Mouse (Mus musculus) cerebellum, adult 11 months (tissue): ENCODE data around the gene Gpbp1.

ENCODE experiments used
- DNase-seq: peaks from one replicate; pipeline ENCODE4 v3.0.0; 2022

The Gpbp1 gene

DNA sequence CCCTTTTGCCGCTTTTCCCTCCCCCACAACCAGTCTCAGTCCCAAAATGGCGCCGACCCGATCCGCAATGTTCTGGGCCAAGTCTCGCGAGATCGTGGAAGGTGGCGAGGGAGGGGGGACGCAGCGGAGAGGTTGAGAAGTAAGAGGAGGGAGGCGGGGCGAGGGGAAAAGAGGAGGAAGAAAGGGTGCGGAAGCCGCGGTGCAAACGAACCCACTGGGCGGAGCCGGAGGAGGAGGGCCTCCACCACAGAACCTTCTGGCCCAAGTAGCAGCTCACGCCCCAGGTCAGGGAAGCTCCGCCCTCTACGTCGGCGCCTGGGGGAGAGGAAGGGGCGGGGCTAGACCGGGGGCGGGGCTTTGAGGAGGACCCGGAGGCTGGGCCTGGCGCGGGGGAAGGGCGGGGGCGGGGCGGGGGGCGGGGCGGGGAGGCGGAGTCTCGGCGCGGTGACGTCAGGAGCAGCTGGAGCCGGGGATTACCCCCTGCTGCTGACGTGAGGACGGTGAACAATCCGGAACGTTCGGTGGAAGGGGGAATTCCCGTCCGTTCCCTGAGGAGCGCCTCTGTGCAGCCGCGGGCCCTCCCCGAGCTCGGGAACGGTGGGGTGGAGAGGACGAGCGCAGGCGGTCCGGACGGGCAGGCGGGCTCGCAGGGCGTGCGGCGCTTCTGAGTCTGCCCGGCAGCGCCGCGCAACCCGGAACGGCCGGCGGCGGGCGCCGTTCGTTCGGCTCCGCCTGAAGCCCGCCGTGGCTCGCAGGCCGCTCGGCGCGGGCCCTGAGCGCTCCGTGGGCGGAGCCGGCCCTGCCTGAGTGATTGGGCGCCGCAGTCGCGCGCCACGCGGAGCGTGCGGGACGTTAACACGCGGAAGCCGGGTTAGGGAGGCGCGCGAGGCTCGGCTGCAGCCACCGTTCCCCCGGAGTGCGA, at the start of gene Gpbp1:
TSS of gene Gpbp1 (minus strand) at position 310 of the 922 bp plus-strand sequence.
- DNase-seq = peak; percentile 100

DNA sequence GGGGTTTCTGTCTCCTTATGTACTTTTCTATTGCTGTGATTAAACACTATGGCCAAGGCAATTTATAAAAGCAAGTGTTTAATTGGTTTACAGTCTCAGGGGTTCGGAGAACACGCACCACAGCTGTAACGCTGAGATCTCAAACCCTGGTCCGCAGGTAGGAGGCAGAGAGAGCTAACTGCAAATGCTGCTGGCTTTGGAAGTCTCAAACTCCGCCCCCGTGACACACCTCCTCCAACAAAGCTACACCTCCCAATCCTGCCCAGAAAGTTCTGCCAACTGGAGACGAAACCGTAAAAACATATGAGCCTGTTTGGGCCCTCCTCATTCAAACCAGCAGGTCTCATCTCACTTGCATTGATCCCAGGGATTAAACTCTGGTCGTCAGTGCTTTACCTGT, 47.8 kb upstream of the Gpbp1 start:
- no peak for DNase-seq

DNA sequence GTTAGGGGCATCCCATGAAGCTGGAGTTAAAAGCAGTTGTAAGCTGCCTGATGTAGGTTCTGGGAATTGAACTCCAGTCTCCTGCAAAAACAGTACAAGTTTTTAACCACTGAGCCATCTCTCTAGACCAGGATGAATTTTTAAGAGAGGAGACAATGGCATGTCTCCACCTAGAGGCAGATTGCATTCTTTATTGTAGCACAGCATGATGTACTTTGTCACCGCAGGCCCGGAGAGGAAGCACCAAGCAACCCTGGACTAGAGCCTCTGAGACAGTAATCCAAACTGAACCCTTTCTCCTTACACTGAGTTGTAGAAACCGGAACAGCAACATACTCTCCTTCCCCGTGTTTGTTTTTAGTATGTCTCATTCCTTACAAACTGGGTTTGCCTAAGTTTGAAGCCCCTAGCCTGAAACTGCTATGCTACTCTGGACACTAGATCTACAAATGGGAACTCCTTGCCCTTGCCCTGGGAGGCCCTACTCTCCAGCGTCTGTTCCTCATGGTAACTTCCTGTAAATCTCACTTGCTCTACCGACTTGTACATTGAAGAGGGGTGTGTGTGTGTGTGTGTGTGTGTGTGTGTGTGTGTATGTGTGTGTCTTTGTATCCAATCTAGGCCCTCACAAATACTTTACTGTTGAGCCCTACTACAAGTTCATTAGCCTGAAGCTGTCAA, 46.4 kb upstream of the Gpbp1 start:
- no peak for DNase-seq

DNA sequence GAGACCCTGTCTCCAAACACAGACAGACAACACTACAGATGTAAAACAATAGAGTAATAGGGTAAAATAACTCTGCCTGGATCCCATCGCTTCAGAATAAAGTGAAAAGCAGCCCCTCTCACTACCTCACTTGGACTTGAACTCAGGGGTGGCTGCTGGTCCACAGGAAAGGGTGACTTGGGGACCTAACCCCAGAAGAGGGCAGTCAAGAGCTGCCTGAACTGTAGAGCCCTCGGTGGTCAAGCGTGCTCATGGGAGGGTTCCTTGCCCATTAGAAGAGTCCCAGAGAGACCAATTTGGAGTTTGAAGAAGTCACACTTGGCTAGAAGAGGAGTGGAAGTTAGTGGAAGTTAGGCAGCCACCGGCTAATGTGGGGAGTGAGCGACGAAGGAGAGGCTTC, 44.2 kb upstream of the Gpbp1 start:
- DNase-seq = no peak

DNA sequence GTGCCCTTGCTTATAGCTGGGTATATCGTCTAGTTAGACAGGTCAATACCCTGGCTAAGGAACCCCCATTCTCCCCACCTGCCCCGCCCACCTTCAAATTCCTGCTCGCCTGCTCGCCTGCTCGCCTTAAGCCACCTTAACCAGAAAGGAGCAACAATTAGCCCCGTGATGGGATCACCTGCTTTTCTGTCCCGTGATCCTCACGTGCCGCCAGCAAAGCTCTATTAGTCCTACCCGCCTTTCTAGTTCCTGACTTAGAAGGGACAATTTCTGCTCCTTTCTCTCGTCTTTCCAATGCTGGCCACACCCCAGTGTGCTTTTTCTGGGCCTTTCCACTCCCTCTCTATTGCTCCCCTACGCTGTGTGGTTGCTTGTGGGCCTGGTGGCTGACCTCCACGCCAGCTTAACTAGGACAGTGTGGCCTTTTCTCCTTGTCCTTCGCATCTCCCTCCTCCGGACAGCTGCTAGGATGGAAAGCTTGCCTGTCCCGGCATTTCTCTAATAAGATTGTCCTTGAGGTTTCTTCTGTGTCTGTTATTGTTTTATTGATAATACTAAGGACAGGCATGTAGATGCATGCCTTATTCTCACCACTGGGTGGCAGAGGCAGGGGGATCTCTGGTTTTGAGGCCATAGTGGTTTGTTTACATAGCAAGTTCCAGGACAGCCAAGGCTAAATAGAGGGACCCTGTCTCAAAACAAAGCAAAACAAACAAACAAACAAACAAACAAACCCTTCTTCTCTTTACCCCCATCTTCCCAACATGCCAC, 42.5 kb upstream of the Gpbp1 start:
- DNase-seq = no peak

DNA sequence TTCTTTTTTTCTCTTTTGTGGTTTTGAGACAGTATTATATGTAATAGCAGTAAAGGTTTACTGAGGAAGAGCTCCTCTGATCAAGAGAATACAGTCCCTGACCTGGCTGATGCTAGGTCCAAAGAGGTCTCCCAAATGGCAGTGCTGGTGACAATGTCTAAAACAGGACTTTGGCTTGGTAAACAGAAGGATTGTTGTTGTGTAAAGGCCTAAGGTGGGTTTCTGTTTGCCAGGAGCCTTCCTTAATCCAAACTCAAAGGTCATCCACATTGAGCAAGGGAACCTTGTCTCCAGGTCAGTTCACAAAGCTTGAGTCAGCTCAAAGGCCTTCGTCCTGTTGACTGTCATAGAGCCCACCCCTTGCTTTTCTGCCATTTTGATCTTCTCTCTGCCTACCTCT, 41.8 kb upstream of the Gpbp1 start:
- no peak for DNase-seq

DNA sequence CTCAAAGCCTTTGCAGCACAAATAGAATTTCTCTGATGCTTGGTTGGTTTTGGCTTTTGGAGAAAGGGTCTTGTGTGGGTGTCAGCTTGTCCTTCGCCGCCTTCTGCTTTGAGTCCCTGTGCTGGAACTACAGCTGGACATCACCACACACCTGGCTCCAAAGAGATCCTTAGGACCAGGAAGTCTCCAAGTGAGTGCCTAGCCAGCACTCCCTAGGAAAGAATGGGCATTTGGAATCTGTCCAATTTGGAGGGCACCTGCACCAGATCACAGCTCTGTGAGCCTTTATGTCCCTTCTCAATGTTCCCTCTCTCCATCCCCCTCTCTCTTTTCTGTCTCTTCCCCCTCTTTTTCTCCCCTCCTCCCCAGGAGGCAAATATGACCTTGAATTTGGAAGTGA, 34.4 kb upstream of the Gpbp1 start:
- no peak for DNase-seq

DNA sequence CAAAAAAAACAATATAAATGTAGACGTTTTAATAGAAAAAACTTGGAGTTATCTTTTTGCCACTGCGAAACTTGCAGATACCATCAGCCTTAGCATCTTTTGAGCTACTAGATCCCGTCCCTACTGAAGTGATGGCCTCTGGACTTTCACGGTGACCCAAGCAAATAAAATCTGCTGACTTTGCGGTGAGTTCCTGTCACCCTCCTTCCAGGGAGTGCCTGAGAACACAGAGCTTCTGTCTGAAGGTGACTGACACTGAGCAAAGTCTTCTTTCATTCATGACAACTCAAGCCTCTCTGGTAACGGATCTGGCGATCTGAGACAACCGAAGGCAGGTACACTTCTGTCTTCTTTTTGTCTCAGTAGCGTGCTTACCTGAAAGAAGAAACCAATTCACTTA, 32.4 kb upstream of the Gpbp1 start:
- no peak for DNase-seq

DNA sequence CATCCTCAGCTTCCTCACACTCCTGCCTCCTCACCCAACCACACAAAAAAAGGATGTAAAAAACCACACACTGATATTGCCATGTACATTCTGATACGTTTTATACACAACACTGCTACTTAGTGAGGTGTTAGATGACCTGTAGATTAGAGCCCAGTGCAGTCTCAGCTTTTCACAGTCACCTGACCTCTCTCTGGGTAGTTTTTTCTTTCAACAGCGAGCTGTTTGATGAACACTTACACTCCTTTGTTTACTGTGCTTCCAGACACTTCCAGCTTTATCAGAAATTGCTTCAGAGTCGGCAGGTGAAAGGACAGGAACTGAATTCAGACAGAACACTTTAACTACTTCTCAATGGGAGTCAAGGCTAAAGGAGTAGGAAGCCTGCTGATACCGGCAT, 30.5 kb upstream of the Gpbp1 start:
- no peak for DNase-seq

DNA sequence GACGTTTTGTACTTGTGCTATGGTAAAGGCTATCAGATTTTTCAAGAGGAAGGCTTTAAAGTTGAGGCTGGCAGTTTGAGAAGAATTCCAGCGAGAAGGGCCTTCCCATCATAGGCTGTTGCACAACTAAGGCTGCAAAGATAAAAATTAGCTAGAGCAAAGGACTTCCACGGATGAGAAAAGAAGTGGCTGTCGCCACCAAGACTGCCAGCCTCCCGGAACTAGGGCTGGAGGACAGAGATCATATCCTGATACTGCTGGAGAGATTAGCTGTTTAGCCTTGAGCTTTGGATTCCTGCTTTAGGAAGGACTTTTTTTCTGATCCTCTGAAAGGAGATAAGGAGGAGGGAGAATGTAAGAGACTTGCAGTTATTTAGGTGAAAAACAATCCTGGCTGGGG, 28.4 kb upstream of the Gpbp1 start:
- no peak for DNase-seq

DNA sequence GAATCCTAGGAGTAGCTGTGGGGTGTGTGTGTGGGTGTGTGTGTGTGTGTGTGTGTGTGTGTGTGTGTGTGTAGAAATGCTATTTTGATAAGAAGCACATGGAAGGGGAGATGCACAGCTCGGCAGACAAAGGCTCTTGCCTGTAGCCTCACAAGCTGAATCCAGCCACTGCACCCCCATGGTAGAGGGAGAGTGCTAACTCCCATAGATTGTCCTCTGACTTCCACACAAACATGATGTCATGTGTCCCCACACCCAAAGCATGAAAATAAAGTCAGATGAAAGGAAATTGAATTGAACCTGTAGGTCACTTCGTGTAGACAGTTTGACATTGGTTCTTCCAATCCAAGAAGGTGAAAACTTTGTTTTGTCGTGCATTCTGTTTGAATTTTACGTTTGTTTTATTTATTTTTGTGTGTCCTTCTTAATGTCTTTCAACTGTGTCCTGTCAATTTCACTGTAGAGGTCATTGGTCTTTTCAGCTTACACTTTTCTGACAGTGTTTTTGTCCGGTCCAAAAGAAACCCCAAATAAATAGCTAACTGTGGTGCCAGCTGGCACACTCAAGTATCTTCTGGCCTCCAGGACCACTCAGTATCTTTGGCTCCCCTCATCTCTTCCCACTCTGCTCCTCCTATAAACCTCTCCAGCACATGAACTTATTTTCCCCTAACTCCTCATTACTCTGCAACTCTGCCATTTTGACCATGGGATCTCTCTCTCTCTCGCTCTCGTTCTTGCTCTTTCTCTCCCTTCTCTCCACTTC, 26.7 kb upstream of the Gpbp1 start:
- DNase-seq = no peak

DNA sequence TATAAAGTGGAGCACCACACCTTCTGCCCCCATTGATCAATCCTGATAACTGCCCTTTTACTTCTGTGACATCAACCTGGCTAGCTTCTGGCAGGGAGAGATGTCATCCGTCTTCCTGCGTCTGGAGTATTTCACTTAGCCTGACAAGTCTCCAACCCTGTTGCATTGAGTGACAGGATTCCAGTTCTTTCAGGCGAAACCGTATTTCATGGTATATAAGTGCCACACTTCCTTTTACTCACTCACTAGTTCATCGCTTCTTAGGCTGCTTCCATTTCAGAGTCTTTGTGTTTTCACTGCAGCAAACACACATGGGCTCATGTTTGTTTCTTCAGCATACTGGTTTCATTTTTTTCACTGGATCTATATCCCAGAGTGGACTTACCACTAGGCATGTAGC, 19.5 kb upstream of the Gpbp1 start:
- DNase-seq = no peak

DNA sequence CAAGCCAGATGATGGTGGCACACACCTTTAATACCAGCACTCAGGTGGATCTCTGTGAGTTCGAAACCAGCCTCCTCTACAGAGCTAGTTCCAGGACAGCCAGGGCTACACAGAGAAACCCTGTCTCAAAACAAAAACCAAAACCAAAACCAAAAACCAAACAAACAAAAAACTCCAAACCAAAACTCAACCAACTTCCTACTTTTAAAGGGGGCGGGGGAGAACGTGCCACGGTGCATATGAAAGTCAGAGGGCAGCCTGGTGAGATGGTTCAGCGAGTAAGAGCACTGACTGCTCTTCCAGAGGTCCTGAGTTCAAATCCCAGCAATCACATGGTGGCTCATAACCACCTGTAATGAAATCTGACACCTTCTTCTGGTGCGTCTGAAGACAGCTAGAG, 18.7 kb upstream of the Gpbp1 start:
- no peak for DNase-seq

DNA sequence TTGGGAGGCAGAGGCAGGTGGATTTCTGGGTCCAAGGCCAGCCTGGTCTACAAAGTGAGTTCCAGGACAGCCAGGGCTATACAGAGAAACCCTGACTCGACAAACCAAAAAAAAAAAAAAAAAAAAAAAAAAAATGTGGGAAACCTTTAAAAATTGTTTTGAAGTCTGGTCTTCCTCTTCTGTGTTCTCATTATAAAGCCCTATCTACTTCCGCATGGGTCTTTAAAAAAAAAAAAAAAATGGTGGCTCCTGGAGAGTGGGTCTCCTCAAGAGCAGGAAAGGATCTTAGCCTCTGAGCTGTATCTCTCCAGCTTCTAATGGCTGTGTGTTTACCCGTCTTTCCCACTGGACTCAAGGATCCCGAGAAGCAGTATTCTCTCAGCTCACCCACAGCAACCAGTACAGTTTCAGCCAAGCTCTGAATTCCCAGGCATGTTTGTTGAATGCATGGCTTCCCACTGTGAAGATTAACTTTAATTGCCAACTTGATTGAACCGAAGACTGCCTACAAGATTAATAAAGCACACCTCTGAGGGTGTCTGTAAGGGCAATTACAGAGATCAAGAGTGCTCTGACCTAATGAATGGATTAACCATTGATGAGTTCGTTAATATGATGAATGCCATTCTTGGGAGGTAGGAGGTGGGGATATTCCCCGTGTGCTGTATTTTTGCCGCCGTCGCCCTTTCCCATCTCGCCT, 4.6 kb upstream of the Gpbp1 start:
- DNase-seq = no peak

DNA sequence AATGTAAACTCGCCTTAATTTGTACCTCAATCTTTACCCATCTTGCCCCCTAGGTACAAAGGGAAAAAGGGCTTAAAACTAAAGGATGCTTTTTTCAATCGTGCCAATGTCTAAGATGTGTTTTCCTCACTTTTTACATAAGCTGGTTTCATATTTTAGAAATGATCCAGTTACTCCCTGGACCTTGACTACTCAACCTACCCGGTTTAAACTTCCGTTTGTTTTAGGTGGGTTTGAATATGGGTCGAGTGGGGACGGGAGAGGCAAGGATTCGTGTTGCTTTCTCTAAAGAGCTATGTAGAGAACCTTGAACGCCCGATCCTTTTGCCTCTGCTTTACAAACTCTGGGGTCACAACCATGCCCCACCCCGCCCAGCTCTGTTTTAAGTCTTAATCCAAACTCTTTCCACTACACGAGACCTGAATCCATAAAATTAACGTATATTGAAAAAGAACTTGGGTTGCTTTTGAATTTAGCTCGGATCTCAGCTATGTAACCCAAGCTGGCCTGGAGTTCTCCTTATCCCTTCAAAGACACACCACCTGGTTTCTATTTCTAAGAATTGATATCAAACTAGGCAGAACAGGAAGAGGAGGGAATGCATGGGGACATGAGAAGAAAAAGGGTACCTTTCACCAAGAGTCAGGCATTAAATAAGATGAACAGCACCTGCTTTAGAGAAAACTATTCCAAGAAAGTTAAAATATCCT, 1.3 kb upstream of the Gpbp1 start:
- peak; percentile 11 for DNase-seq

DNA sequence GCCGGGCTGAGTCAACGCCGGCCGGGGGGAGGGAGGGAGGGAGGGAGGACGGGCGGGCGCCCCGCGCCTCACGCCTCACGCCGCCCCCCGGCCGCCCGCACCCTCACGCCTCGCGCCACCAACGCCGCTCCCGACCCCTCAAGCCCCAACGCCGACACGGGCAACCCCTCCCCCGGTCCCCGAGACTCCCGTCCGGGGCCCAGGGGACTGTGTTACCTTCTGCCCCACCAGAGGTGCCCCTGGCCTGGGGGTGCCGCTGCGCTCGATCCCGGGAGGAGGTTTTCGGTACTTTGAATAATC, 459 bp downstream of the Gpbp1 start:
- DNase-seq = no peak

DNA sequence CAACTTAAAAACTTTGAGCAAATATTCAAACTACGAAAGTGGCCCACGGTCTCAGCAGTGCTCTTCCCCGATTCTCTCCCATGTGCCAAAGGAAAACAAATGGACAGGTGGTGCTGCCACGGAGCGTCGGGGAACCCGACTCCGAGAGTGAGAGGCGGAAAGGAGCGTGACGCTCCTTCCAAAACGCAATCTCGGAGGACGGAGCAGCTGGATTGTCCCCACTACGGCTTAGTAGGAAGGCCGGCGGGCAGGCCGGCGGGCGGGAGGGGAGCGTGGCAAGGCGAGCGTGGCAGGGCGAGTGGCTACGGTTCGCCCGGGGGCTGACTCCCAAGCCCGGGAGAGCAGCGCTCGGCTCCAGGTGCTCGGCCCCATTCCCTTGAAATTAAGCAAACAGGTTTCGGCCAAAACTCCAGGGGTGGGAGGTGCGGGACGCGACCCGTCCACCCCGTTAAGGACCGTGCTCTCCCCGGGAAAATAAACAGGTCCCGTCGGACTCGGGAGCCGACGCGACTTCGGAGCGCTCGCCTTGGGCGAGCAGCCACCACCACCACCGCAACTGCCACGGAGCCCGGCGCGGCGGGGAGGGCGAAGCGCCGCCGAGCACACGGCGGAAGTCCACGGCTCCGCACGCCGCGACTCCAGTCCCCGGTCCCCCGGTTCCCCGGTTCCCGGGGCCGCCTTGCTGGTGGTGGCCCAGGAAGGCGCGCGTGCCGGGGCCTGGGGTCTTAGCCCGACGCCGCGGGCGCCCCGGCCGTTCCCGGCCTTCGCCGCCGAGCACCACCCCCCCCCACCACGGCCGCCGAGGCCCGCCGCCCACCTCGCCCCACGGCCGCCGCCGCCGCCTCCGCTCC, 1.0 kb downstream of the Gpbp1 start:
- peak; percentile 50 for DNase-seq

DNA sequence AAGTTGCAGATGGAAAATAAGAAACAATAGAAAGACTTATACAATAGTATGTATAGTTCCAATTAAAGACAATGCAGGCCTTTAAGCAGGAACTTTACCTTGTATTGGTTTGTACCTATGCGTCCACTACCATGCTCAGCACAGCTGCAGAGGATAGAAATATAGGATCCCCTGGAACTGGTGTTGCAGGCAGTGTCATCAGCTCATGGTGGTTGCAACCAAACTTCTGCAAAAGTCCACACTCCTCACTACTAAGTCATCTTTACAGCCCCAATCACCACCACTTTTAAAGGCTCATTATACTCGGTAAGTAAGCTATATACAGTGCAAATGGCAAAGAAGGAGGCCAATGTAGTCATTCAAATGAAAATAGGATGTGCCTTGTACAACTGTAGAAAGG, 12.2 kb downstream of the Gpbp1 start:
- DNase-seq = no peak

DNA sequence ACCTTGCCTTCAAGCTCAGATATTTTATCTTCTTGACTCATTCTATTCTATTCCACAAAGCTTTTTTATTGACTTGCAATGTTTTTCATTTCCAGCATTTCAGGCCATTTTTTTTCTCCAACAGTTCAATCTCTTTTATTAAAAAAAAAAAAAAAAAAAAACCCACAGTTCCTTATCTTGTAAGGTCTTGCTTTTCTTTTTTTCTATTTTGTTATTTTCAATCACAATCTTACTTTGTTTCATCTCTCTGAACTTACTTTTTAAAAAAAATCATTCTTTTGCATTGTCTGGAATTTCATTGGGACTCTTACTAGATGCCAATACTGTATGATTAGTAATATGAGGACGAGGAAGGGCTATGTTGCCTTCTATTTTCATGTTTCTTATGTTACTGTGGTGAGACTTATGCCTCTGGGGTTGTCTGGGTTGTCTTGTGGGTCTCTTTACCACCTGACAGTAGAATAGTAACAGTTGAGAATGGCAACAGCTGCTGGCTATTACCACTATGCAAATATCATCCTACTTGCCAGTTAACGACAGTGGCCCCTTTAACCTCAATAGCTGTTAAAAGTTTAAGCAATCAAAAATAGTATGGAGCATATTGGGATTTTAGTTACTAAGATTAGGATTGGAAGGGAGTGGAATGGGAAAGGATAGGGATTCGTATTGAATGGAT, 19.2 kb downstream of the Gpbp1 start:
- DNase-seq = no peak

DNA sequence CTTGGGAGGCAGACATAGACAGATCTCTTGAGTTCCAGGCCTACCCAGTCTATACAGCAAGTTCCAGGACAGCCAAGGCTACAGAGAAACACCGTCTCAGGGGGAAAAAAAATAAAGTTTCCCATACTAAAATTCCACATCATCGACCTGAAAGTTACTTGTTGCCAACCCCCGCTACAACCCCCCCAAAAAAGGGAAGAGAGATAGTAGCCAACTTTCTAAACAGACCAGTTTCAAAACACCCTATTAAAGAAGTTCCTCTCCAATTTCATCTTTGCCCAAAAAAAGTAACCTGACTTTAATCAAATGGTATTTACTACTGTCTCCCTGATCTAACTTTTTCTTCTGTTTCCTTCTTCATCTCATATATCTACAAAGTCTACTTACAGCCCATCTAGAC, 22.6 kb downstream of the Gpbp1 start:
- no peak for DNase-seq
